Mouse (Mus musculus): ENCODE data around the gene Jade1. TPM values are rescaled to one million over a fixed set of nuclear protein-coding genes. Genes with fewer than 3 reads are reported as not detected.

Jade1 gene
- total and polyA plus RNA-seq, 2 experiments from 2014 or later, result 13.9 to 16.8 TPM

- no peak for TF ChIP-seq CTCF (IDR thresholded peaks at IDR 0.05; ENCODE audit: low read depth)
- TF ChIP-seq EP300 (IDR thresholded peaks at IDR 0.05; ENCODE audit: low read depth), result no peak
- Histone ChIP-seq H3K4me3 (ENCODE audit: low read depth, low read length) (no peak overlapping the region), H3K4me2 (ENCODE audit: low read depth, low read length) (no peak overlapping the region), H3K36me3 (replicated peaks; ENCODE audit: control insufficient read depth, insufficient read depth, low read length) (peaks cover 55% of the 10 kb centered on the region), H3K27me3 (ENCODE audit: control insufficient read depth, insufficient read depth, low read length) (no peaks in the 10 kb centered on the region), H3K9me3 (replicated peaks; ENCODE audit: control insufficient read depth, low read length) (no peaks in the 10 kb centered on the region), H3K27ac (ENCODE audit: low read depth) (no peak overlapping the region), H3K9ac (replicated peaks; ENCODE audit: low read depth, low read length) (no peak overlapping the region), H3K4me1 (ENCODE audit: control insufficient read depth, insufficient read depth) (peaks cover 20% of the 10 kb centered on the region)
- WGBS, result 92% methylated on average over 4 of the region's 4 CpGs
- ATAC-seq (ENCODE audit: insufficient read depth, low read depth), result no peak
- no peak for DNase-seq (ENCODE audit: low spot score)
Measured at GRCm38 (mm10) chr3:41595010-41595409, 39.5 kb downstream of the Jade1 start.

- peaks cover 59% of the 10 kb centered on the region for H3K36me3 ChIP-seq (replicated peaks; ENCODE audit: control insufficient read depth, insufficient read depth, low read length)
- TF ChIP-seq EP300 (IDR thresholded peaks at IDR 0.05; ENCODE audit: low read depth) (no peak), CTCF (IDR thresholded peaks at IDR 0.05; ENCODE audit: low read depth) (no peak)
- ATAC-seq (ENCODE audit: insufficient read depth, low read depth) (no peak), DNase-seq (ENCODE audit: low spot score) (no peak)
- H3K9ac ChIP-seq (replicated peaks; ENCODE audit: low read depth, low read length), result no peak overlapping the region
- no peaks in the 10 kb centered on the region for H3K9me3 ChIP-seq (replicated peaks; ENCODE audit: control insufficient read depth, low read length)
- H3K27me3 ChIP-seq (ENCODE audit: control insufficient read depth, insufficient read depth, low read length), result no peaks in the 10 kb centered on the region
- peaks cover 13% of the 10 kb centered on the region for H3K4me1 ChIP-seq (ENCODE audit: control insufficient read depth, insufficient read depth)
- H3K27ac ChIP-seq (ENCODE audit: low read depth), result no peak overlapping the region
- H3K4me2 ChIP-seq (ENCODE audit: low read depth, low read length), result no peak overlapping the region
- WGBS, result 91% methylated on average over 8 of the region's 8 CpGs
- H3K4me3 ChIP-seq (ENCODE audit: low read depth, low read length), result no peak overlapping the region
Measured at GRCm38 (mm10) chr3:41597036-41597435, 41.5 kb downstream of the Jade1 start.

DNA sequence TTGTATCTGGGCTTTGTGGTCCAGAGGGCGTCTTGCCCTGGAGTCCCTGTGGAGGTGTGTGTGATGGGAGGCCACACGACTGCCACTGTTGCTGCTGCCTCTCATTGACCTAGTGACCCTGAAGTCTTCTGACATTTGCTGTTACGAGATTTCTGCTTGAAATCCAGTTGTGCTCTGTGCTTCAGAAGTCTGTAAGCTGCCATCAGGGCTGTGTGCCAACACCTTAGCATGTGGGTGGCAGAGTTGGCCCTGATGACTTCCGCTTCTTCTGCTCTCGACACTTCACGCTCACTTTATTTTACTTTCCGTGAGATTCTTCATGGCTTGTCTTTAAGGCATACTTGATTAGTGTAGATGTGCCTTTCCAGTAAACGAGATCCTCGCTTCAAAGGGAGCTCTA is 42.9 kb downstream of the Jade1 start:
- Histone ChIP-seq H3K27ac (ENCODE audit: low read depth) (no peak overlapping the region), H3K36me3 (replicated peaks; ENCODE audit: control insufficient read depth, insufficient read depth, low read length) (peaks cover 57% of the 10 kb centered on the region), H3K9ac (replicated peaks; ENCODE audit: low read depth, low read length) (no peak overlapping the region), H3K27me3 (ENCODE audit: control insufficient read depth, insufficient read depth, low read length) (no peaks in the 10 kb centered on the region), H3K9me3 (replicated peaks; ENCODE audit: control insufficient read depth, low read length) (no peaks in the 10 kb centered on the region), H3K4me1 (ENCODE audit: control insufficient read depth, insufficient read depth) (peaks cover 17% of the 10 kb centered on the region), H3K4me3 (ENCODE audit: low read depth, low read length) (no peak overlapping the region), H3K4me2 (ENCODE audit: low read depth, low read length) (no peak overlapping the region)
- DNase-seq (ENCODE audit: low spot score) (no peak), ATAC-seq (ENCODE audit: insufficient read depth, low read depth) (no peak)
- TF ChIP-seq EP300 (IDR thresholded peaks at IDR 0.05; ENCODE audit: low read depth), result no peak
- TF ChIP-seq CTCF (IDR thresholded peaks at IDR 0.05; ENCODE audit: low read depth), result no peak
- WGBS, result 69% methylated on average over 9 of the region's 9 CpGs

- no peak for DNase-seq (ENCODE audit: low spot score)
- H3K4me2 ChIP-seq (ENCODE audit: low read depth, low read length), result no peak overlapping the region
- 86% methylated on average over 10 of the region's 10 CpGs for WGBS
- no peaks in the 10 kb centered on the region for H3K27me3 ChIP-seq (ENCODE audit: control insufficient read depth, insufficient read depth, low read length)
- no peak for ATAC-seq (ENCODE audit: insufficient read depth, low read depth)
- H3K36me3 ChIP-seq (replicated peaks; ENCODE audit: control insufficient read depth, insufficient read depth, low read length), result peaks cover 53% of the 10 kb centered on the region
- peak overlapping the region; percentile 85; the same call in 1 of the 2 replicates for H3K27ac ChIP-seq (ENCODE audit: low read depth)
- H3K4me3 ChIP-seq (ENCODE audit: low read depth, low read length), result no peak overlapping the region
- peaks cover 20% of the 10 kb centered on the region for H3K4me1 ChIP-seq (ENCODE audit: control insufficient read depth, insufficient read depth)
- H3K9ac ChIP-seq (replicated peaks; ENCODE audit: low read depth, low read length), result no peak overlapping the region
- H3K9me3 ChIP-seq (replicated peaks; ENCODE audit: control insufficient read depth, low read length), result no peaks in the 10 kb centered on the region
- TF ChIP-seq CTCF (IDR thresholded peaks at IDR 0.05; ENCODE audit: low read depth), result no peak
- TF ChIP-seq EP300 (IDR thresholded peaks at IDR 0.05; ENCODE audit: low read depth), result no peak
Measured at GRCm38 (mm10) chr3:41599226-41599625, 43.7 kb downstream of the Jade1 start.

- DNase-seq (ENCODE audit: low spot score), result no peak
Measured at GRCm38 (mm10) chr3:41599806-41600589, 44.5 kb downstream of the Jade1 start.

More at GRCm38 (mm10) chr3:41599806-41600589, 44.5 kb downstream of the Jade1 start:
- Histone ChIP-seq H3K36me3 (replicated peaks; ENCODE audit: control insufficient read depth, insufficient read depth, low read length) (peaks cover 57% of the 10 kb centered on the region), H3K4me2 (ENCODE audit: low read depth, low read length) (peak overlapping the region; percentile 17), H3K9me3 (replicated peaks; ENCODE audit: control insufficient read depth, low read length) (no peaks in the 10 kb centered on the region), H3K27me3 (ENCODE audit: control insufficient read depth, insufficient read depth, low read length) (no peaks in the 10 kb centered on the region), H3K27ac (ENCODE audit: low read depth) (peak overlapping the region; percentile 85), H3K4me3 (ENCODE audit: low read depth, low read length) (no peak overlapping the region), H3K4me1 (ENCODE audit: control insufficient read depth, insufficient read depth) (peaks cover 23% of the 10 kb centered on the region), H3K9ac (replicated peaks; ENCODE audit: low read depth, low read length) (no peak overlapping the region)
- ATAC-seq (ENCODE audit: insufficient read depth, low read depth), result peak; percentile 75
- WGBS, result 53% methylated on average over 14 of the region's 14 CpGs
- TF ChIP-seq CTCF (IDR thresholded peaks at IDR 0.05; ENCODE audit: low read depth), result peak; percentile 58
- TF ChIP-seq EP300 (IDR thresholded peaks at IDR 0.05; ENCODE audit: low read depth), result no peak

All from heart, postnatal 0 days (tissue).